Mouse (Mus musculus) megakaryocyte progenitor cell, adult 5-6 weeks (primary cell): Measurements from ENCODE around the gene Npb. TPM values are rescaled to one million over a fixed set of nuclear protein-coding genes. Genes with fewer than 3 reads are reported as not detected.
"Not testable (repeated sequence)": the region's sequence is repeated elsewhere in the genome, so short reads cannot be mapped to it uniquely, and the experiment has no call there.

Experiments
- ATAC-seq: replicated peaks from 2 replicates; pipeline ENCODE4 v1.8.0; 2016; ENCODE audit warnings: mild to moderate bottlenecking, moderate TSS enrichment, inconsistent platforms; ENCODE audit not compliant: poor library complexity
- total RNA-seq, 2 experiments: library from RNA; stranded (forward) in 1 of 2; stranded (reverse) in 1 of 2; fragments of 157-497, 149-512 nt in 1 of 2; fragments of 200-1000 nt in 1 of 2; gene quantifications; 2 replicates each; pipeline versions ENCODE4 v1.2.3 to v1.2.4; 2015 to 2017

Gene Npb
- total RNA-seq (2015) = 0.59 TPM in 1 of 2 replicates, not detected in the other
- not detected in 2 replicates for total RNA-seq (2017)

- ATAC-seq = no peak
Observed at GRCm38 (mm10) chr11:120608241-120609034, at the start of gene Npb. TSS of gene Npb (plus strand) at chr11:120608477.

- ATAC-seq = not testable (repeated sequence)
Observed at GRCm38 (mm10) chr11:120558843-120559242, 49.4 kb upstream of the Npb start.

GRCm38 (mm10) chr11:120560952-120561728 lies 47.1 kb upstream of the Npb start:
- ATAC-seq = no peak

DNA sequence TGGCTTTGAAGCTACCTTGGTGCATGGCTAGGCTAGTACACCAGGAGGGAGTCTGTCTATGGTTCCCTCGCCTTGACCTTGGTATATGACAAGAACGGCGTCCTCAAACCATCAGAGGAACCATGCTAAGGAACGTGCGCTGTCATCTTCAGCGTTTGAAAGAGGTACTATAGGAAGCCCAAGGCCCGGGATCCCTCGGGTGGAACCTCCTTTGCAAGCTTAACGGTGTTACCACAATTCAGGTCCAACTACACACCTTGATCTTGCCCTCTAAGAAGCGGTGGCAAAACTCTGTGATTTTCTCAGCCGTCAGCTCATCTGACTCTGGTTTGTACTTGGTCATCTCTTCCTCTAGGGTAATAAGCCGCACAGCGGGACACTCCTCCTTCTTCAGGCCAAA lies 45.3 kb upstream of the Npb start:
- no peak for ATAC-seq

- no peak for ATAC-seq
Observed at GRCm38 (mm10) chr11:120565114-120565513, 43.2 kb upstream of the Npb start.

DNA sequence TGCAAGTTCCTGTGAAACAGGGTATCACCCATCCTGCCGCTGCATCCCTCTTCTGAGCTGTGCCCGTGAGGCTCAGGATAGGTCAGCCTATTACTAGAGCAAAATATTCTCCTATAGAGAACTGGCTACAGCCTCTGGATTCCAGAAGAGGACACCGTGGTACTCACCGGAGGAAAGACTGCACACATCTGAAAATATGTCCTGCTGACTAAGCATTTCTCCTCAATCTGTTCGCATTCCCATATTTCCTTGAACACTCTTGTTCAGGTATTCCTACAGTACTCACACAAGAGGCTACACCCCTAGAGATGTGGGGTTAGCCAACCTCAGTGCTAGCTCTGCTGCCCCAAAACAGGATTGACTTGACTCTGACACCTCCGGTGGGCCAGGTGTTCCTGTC lies 40.0 kb upstream of the Npb start:
- ATAC-seq = no peak

DNA sequence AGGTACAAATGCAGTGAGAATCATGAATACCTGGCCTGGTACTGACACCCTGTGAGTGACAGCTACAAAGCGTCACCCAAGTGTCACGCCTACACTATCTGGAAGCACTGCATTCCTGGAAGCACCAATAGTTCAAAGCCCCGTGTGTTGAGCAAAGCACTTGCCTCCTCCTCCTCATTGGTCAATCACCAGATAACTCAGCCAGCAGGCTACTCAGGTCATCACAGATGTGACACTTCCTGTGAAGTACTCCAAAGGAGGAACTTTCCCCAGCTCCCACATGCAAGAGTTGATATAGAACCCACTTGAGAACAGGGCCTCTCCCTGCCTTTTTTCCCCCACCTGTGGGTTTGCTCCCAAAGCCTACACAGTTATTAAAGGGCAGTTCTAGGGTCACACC lies 37.2 kb upstream of the Npb start:
- ATAC-seq = peak; percentile 33

DNA sequence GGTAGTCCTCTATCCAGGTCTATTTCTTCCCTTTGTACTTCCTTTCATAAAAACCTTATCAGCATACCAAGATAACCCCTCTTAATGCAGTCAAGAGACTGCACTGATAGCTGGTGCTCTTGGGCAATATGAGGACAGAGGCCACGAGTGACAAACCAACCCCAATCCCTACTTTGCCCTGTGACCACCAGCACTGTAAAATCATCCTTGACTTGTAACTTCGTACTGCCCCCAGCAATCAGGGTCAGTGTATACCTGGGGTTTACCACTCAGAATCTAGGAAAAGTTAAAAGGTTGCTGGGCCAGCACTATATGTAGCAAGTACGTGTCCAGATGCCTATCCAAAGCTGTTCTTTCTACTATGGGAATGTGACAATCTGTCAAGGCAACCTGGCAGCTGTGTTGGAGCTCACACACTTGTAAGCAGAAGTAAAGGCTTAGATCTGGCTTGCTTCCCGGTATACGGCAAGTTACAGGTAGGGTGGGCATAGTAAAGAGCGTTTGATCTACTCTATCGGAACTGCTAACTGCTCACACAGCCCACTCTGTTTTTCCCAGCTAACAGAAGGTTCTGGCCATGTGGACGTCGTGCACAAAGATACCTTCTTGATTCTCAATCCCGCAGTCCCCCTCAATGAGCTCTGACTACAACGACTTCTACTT lies 36.4 kb upstream of the Npb start:
- no peak for ATAC-seq

- ATAC-seq = no peak
Observed at GRCm38 (mm10) chr11:120572417-120572751, 35.9 kb upstream of the Npb start.

- ATAC-seq = peak; percentile 79
Observed at GRCm38 (mm10) chr11:120572752-120573584, 35.3 kb upstream of the Npb start, which contains the start of gene P4hb. TSS of gene P4hb (minus strand) at chr11:120573253.

GRCm38 (mm10) chr11:120573585-120574277 lies 34.5 kb upstream of the Npb start:
- no peak for ATAC-seq

DNA sequence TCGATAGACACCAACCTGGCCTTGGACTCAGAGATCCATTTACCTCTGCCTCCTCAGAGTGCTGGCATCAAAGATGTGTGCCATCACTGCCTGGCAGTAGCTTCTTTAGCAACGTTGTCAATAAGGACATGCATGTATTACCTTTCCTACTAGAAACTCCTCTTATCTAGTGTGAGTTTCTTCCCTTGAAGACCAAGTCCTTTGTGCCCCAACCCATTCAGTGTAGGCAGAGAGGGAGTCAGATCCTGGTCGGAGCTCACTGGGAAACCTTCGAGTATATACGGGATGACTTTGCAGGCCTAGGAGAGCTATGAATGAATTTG lies 34.0 kb upstream of the Npb start:
- ATAC-seq = no peak

GRCm38 (mm10) chr11:120575046-120575445 lies 33.2 kb upstream of the Npb start:
- no peak for ATAC-seq

- no peak for ATAC-seq
Observed at GRCm38 (mm10) chr11:120575940-120576339, 32.3 kb upstream of the Npb start.

GRCm38 (mm10) chr11:120576365-120576981 lies 31.8 kb upstream of the Npb start:
- no peak for ATAC-seq

DNA sequence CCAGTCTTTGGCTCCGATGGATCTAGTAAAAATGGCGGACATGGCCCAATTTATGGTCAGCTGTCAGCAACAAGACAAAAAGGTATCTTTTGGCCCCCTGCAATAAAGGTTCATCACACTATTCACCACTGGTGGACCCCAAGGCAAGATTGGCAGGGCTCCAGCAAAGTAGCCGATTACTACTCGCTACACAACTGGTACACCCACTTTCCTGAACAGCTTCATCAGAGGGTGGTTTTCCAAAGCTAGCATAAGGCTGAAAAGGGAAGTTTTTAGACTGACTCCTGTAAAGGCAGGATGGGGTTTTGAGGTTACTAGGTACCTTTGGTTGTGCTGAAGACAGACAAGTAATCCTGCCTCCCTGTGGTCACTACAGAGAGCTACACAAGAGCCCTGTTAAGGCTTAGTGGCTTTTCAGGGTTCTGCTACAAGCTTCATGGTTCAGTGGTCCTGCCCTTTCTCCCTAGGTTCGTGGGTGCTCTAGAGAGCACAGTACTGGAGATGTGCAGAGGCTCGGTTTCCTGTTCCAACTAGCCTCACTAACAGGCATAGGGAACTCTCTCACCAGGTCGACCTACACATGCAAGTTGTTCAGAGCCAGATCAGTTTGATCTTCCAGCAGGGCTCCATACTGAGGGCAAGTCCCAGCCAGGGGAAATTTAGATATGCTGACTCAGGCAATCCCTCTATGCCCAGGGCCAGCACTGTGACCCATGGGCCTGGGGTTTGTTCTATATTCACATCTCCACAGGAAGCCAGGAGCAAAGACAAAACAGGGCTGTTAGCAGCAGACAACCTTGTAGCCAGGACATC lies 30.9 kb upstream of the Npb start:
- no peak for ATAC-seq

DNA sequence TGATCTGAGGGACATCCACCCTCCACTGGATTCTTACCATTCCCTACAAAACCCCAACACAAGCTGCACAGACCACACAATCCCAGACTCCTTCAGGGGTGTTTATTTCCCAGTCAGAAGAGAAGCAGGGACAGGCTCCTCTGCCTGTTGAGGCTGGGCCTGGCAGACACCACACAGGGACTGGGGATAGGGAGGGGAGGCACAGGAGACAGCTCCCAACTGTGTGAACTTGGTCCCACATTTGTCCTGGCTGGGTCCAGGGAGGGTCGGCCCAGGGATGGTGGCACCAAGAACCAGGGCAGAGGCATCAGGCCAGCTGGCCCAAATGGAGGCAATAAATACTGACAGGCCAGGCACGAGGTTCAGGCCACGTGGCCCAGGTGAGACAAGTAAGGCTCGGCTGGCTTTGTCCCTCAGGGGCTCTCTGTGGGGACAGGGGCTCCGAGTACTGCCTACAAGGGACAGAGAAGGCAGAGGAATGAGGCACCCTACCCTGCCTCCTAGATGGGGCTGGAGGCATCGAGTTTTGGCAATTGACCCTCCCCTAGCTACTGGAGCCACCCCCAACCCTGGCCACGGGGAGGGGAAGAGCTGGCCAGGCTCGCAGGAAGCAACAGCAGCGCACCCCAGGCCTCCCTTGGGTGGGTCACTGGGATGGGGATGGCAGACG lies 30.1 kb upstream of the Npb start:
- ATAC-seq = no peak

GRCm38 (mm10) chr11:120578694-120579243 lies 29.5 kb upstream of the Npb start:
- no peak for ATAC-seq
